Mouse (Mus musculus): ENCODE results near the gene Itprip. TPM values are rescaled to one million over a fixed set of nuclear protein-coding genes. Genes with fewer than 3 reads are reported as not detected.

The Itprip gene
- polyA plus RNA-seq, 2 experiments = 14.4 to 17.1 TPM

DNA sequence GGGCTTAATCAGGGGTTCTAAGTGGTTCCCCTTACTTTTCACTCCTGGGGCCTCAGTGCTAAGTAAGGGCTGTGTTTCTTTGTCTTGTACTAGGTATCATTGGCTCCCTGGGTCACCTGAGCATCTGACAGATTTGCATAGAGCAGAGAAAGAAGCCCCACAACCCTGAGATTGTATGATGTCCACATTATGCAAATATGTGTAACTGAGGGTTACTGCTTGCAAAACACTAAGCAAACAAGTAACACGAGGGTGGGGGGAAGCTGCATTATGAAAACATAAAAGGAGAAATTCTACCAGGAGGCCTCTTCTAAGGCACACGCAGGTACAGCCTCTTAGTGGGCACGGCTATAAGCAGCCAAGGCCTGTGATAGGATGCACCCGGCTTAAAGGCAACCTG lies 3.8 kb downstream of the Itprip start:
- DNase-seq (ENCODE audit: low spot score) (no peak), ATAC-seq (ENCODE audit: low FRiP score, low read depth) (no peak)
- H3K27me3 ChIP-seq (ENCODE audit: control insufficient read depth, insufficient read depth, low read length) = no peaks in the 10 kb centered on the region
- H3K4me2 ChIP-seq (replicated peaks; ENCODE audit: low read depth, low read length, severe bottlenecking) = no peak overlapping the region
- TF ChIP-seq POLR2A (IDR thresholded peaks at IDR 0.05; ENCODE audit: borderline replicate concordance, extremely low read depth, insufficient read depth, insufficient read length) = no peak
- H3K36me3 ChIP-seq (ENCODE audit: control insufficient read depth, insufficient read depth, low read length) = peaks cover 3% of the 10 kb centered on the region; the same call in 1 of the 2 replicates
- no peaks in the 10 kb centered on the region for H3K9me3 ChIP-seq (ENCODE audit: control insufficient read depth, low read length)
- WGBS = 85% methylated on average over 4 of the region's 4 CpGs
- no peak overlapping the region for H3K9ac ChIP-seq (ENCODE audit: low read depth, low read length, severe bottlenecking)
- H3K4me3 ChIP-seq (replicated peaks; ENCODE audit: low read length) = no peak overlapping the region
- no peak overlapping the region for H3K27ac ChIP-seq (replicated peaks; ENCODE audit: low read depth, low read length)
- H3K4me1 ChIP-seq (ENCODE audit: control insufficient read depth, insufficient read depth, low read length) = peaks cover 26% of the 10 kb centered on the region

DNA sequence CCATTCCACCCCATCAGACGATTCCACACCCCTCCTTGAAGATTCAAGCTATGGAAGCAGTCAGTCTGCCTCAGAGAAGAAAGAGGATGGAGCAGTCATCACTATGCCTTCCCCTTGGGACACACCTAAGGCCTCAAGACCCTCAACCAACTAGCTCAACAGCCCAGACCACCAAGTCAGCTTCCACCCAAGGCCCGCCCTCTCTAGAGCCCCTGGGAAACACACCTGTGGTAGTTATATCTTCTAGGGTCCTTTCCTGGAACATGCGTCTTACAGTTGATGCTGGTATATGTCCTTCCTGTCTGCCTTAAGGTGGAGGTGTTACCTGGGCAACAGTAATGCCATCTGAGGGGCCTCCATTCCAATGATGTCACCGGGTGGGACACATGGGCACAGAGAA lies 4.9 kb downstream of the Itprip start:
- DNase-seq (ENCODE audit: low spot score) (no peak), ATAC-seq (ENCODE audit: low FRiP score, low read depth) (no peak)
- TF ChIP-seq POLR2A (IDR thresholded peaks at IDR 0.05; ENCODE audit: borderline replicate concordance, extremely low read depth, insufficient read depth, insufficient read length) = no peak
- Histone ChIP-seq H3K4me1 (ENCODE audit: control insufficient read depth, insufficient read depth, low read length) (peaks cover 32% of the 10 kb centered on the region), H3K9ac (ENCODE audit: low read depth, low read length, severe bottlenecking) (no peak overlapping the region), H3K4me2 (replicated peaks; ENCODE audit: low read depth, low read length, severe bottlenecking) (no peak overlapping the region), H3K36me3 (ENCODE audit: control insufficient read depth, insufficient read depth, low read length) (peaks cover 3% of the 10 kb centered on the region; the same call in 1 of the 2 replicates), H3K9me3 (ENCODE audit: control insufficient read depth, low read length) (no peaks in the 10 kb centered on the region), H3K4me3 (replicated peaks; ENCODE audit: low read length) (no peak overlapping the region), H3K27ac (replicated peaks; ENCODE audit: low read depth, low read length) (no peak overlapping the region), H3K27me3 (ENCODE audit: control insufficient read depth, insufficient read depth, low read length) (no peaks in the 10 kb centered on the region)
- 87% methylated on average over 4 of the region's 4 CpGs for WGBS

- no peak overlapping the region for H3K9ac ChIP-seq (ENCODE audit: low read depth, low read length, severe bottlenecking)
- H3K36me3 ChIP-seq (ENCODE audit: control insufficient read depth, insufficient read depth, low read length) = peaks cover 3% of the 10 kb centered on the region; the same call in 1 of the 2 replicates
- no peak for ATAC-seq (ENCODE audit: low FRiP score, low read depth)
- no peak overlapping the region for H3K27ac ChIP-seq (replicated peaks; ENCODE audit: low read depth, low read length)
- no peak overlapping the region for H3K4me3 ChIP-seq (replicated peaks; ENCODE audit: low read length)
- no peak overlapping the region for H3K4me2 ChIP-seq (replicated peaks; ENCODE audit: low read depth, low read length, severe bottlenecking)
- TF ChIP-seq POLR2A (IDR thresholded peaks at IDR 0.05; ENCODE audit: borderline replicate concordance, extremely low read depth, insufficient read depth, insufficient read length) = no peak
- H3K4me1 ChIP-seq (ENCODE audit: control insufficient read depth, insufficient read depth, low read length) = peaks cover 40% of the 10 kb centered on the region
- DNase-seq (ENCODE audit: low spot score) = no peak
- no peaks in the 10 kb centered on the region for H3K9me3 ChIP-seq (ENCODE audit: control insufficient read depth, low read length)
- H3K27me3 ChIP-seq (ENCODE audit: control insufficient read depth, insufficient read depth, low read length) = no peaks in the 10 kb centered on the region
- 73% methylated on average over 7 of the region's 7 CpGs for WGBS
These were observed 5.8 kb downstream of the Itprip start for GRCm38 (mm10) chr19:47913344-47913743.

- no peak overlapping the region for H3K9ac ChIP-seq (ENCODE audit: low read depth, low read length, severe bottlenecking)
- H3K4me2 ChIP-seq (replicated peaks; ENCODE audit: low read depth, low read length, severe bottlenecking) = no peak overlapping the region
- H3K27ac ChIP-seq (replicated peaks; ENCODE audit: low read depth, low read length) = no peak overlapping the region
- no peak for ATAC-seq (ENCODE audit: low FRiP score, low read depth)
- H3K27me3 ChIP-seq (ENCODE audit: control insufficient read depth, insufficient read depth, low read length) = no peaks in the 10 kb centered on the region
- no peaks in the 10 kb centered on the region for H3K9me3 ChIP-seq (ENCODE audit: control insufficient read depth, low read length)
- no peak for DNase-seq (ENCODE audit: low spot score)
- no peak for TF ChIP-seq POLR2A (IDR thresholded peaks at IDR 0.05; ENCODE audit: borderline replicate concordance, extremely low read depth, insufficient read depth, insufficient read length)
- H3K4me3 ChIP-seq (replicated peaks; ENCODE audit: low read length) = no peak overlapping the region
- peaks cover 22% of the 10 kb centered on the region for H3K4me1 ChIP-seq (ENCODE audit: control insufficient read depth, insufficient read depth, low read length)
- 80% methylated on average over 4 of the region's 4 CpGs for WGBS
- H3K36me3 ChIP-seq (ENCODE audit: control insufficient read depth, insufficient read depth, low read length) = peaks cover 3% of the 10 kb centered on the region; the same call in 1 of the 2 replicates
These were observed 8.3 kb downstream of the Itprip start for GRCm38 (mm10) chr19:47910751-47911150.

- peak overlapping the region; percentile 60; the same call in 1 of the 2 replicates for H3K9ac ChIP-seq (ENCODE audit: low read depth, low read length, severe bottlenecking)
These were observed 8.9 kb downstream of the Itprip start for GRCm38 (mm10) chr19:47910117-47910618.

More at GRCm38 (mm10) chr19:47910117-47910618, 8.9 kb downstream of the Itprip start:
- Histone ChIP-seq H3K9me3 (ENCODE audit: control insufficient read depth, low read length) (no peaks in the 10 kb centered on the region), H3K4me2 (replicated peaks; ENCODE audit: low read depth, low read length, severe bottlenecking) (peak overlapping the region; percentile 51), H3K27ac (replicated peaks; ENCODE audit: low read depth, low read length) (no peak overlapping the region), H3K4me3 (replicated peaks; ENCODE audit: low read length) (no peak overlapping the region), H3K27me3 (ENCODE audit: control insufficient read depth, insufficient read depth, low read length) (no peaks in the 10 kb centered on the region), H3K4me1 (ENCODE audit: control insufficient read depth, insufficient read depth, low read length) (peaks cover 22% of the 10 kb centered on the region), H3K36me3 (ENCODE audit: control insufficient read depth, insufficient read depth, low read length) (peaks cover 3% of the 10 kb centered on the region; the same call in 1 of the 2 replicates)
- no peak for DNase-seq (ENCODE audit: low spot score)
- 41% methylated on average over 4 of the region's 4 CpGs for WGBS
- no peak for TF ChIP-seq POLR2A (IDR thresholded peaks at IDR 0.05; ENCODE audit: borderline replicate concordance, extremely low read depth, insufficient read depth, insufficient read length)
- no peak for ATAC-seq (ENCODE audit: low FRiP score, low read depth)

Measured in limb, embryonic 14.5 days (tissue).